Mouse (Mus musculus): ENCODE measurements around the gene Hscb. TPM values are rescaled to one million over a fixed set of nuclear protein-coding genes. Genes with fewer than 3 reads are reported as not detected.

The Hscb gene
- total and polyA plus RNA-seq, 3 experiments: 56.7 to 94.2 (median 65.3) TPM

DNA sequence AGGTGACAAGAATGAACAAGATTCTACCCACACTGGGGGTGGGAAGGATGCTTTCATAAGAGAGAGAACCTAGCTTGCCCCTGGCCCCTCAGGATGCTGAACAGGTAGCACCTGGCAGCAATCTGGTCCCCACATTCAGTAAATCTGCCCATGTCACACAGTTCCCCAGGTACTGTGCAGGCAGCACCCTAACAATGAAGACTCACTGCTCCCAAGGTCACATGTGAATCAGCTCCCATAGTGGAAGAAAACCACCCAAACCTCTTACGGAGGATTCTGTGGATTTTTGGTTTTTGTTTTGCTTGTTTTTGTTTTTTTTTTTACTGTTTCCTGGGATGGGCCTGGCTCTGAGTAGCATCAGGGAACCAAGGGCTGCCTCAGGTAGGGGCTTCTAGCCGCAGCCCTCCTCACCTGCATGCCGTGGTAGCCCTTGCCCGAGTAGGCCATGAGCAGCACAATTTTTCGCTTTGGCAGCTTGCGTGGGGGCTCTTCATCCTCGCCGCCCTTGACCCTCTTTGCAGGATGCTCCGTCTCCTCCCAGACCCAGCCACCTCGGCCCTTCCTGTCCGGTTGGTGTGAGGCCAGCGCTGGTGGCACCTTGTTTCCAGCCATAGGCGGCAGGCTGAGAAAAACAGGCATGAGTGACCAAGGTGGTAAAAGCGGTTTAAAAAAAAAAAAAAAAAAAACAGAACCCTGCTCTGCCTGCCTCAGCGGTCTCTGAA lies 60.1 kb downstream of the Hscb start:
- DNase-seq (ENCODE audit: low spot score): no peak
- ATAC-seq (ENCODE audit: extremely low read depth, insufficient number of reproducible peaks, low FRiP score, poor library complexity, severe bottlenecking): no peak
- peaks cover 60% of the 10 kb centered on the region for H3K36me3 ChIP-seq (replicated peaks)
- H3K9me3 ChIP-seq (replicated peaks): no peaks in the 10 kb centered on the region
- peaks cover 83% of the 10 kb centered on the region for H3K4me1 ChIP-seq (ENCODE audit: insufficient read depth, low read depth, low read length)
- no peaks in the 10 kb centered on the region for H3K27me3 ChIP-seq (ENCODE audit: insufficient read depth, low read length)
- peak overlapping the region; percentile 90 for H3K4me3 ChIP-seq (ENCODE audit: low read depth, low read length)
- TF ChIP-seq CTCF (IDR thresholded peaks at IDR 0.05; ENCODE audit: low read depth, low read length): no peak
- TF ChIP-seq GATA1 (IDR thresholded peaks at IDR 0.05; ENCODE audit: borderline replicate concordance, low read length): no peak
- no peak for TF ChIP-seq GATA2 (IDR thresholded peaks at IDR 0.05; ENCODE audit: borderline replicate concordance, low read depth, low read length)
- no peak for TF ChIP-seq TAL1 (conservative IDR thresholded peaks at IDR 0.05; ENCODE audit: low read depth, low read length)
- no peak for TF ChIP-seq POLR2AphosphoS5 (IDR thresholded peaks at IDR 0.05; ENCODE audit: insufficient replicate concordance, low read depth, low read length)

Other genes with a start within 250 kb of the Hscb start
- gene Noc4l, start 186.4 kb downstream of the Hscb start, total RNA-seq (2014; fragmentation: Nextera tagmentation): 63.7 and 74.0 TPM in 2 replicates
- 46.4 and 50.0 TPM in 2 replicates for gene Noc4l, start 186.4 kb downstream of the Hscb start, total RNA-seq (2017)
- gene Noc4l, start 186.4 kb downstream of the Hscb start, polyA plus RNA-seq (2012): 207 and 217 TPM in 2 replicates
- 23.0 and 27.9 TPM in 2 replicates for gene Ddx51, start 186.3 kb downstream of the Hscb start, total RNA-seq (2014; fragmentation: Nextera tagmentation)
- gene Ddx51, start 186.3 kb downstream of the Hscb start, total RNA-seq (2017): 4.3 and 5.1 TPM in 2 replicates
- 11.2 and 14.4 TPM in 2 replicates for gene Ddx51, start 186.3 kb downstream of the Hscb start, polyA plus RNA-seq (2012)
- gene Ep400, start 69.1 kb downstream of the Hscb start, total RNA-seq (2014; fragmentation: Nextera tagmentation): 162 and 172 TPM in 2 replicates
- gene Ep400, start 69.1 kb downstream of the Hscb start, total RNA-seq (2017): 35.4 and 42.0 TPM in 2 replicates
- gene Ep400, start 69.1 kb downstream of the Hscb start, polyA plus RNA-seq (2012): 90.5 and 129 TPM in 2 replicates
- gene Pus1, start 59.1 kb downstream of the Hscb start, total RNA-seq (2014; fragmentation: Nextera tagmentation): 17.8 and 19.5 TPM in 2 replicates
- 72.6 and 72.9 TPM in 2 replicates for gene Pus1, start 59.1 kb downstream of the Hscb start, total RNA-seq (2017)
- 143 and 177 TPM in 2 replicates for gene Pus1, start 59.1 kb downstream of the Hscb start, polyA plus RNA-seq (2012)
- gene Ulk1, start 29.7 kb downstream of the Hscb start, total RNA-seq (2014; fragmentation: Nextera tagmentation): 70.7 and 75.9 TPM in 2 replicates
- gene Ulk1, start 29.7 kb downstream of the Hscb start, total RNA-seq (2017): 12.9 and 19.0 TPM in 2 replicates
- 233 and 256 TPM in 2 replicates for gene Ulk1, start 29.7 kb downstream of the Hscb start, polyA plus RNA-seq (2012)
- gene Chek2, start 202 bp upstream of the Hscb start, total RNA-seq (2014; fragmentation: Nextera tagmentation): 53.4 and 70.4 TPM in 2 replicates
- gene Chek2, start 202 bp upstream of the Hscb start, total RNA-seq (2017): 100 and 102 TPM in 2 replicates
- gene Chek2, start 202 bp upstream of the Hscb start, polyA plus RNA-seq (2012): 1.9 and 2.5 TPM in 2 replicates
- gene Ttc28, start 40.0 kb upstream of the Hscb start, total RNA-seq (2014; fragmentation: Nextera tagmentation): 2.0 and 2.7 TPM in 2 replicates
- 0.55 and 0.64 TPM in 2 replicates for gene Ttc28, start 40.0 kb upstream of the Hscb start, total RNA-seq (2017)
- 0.28 and 0.46 TPM in 2 replicates for gene Ttc28, start 40.0 kb upstream of the Hscb start, polyA plus RNA-seq (2012)